Mouse (Mus musculus): ENCODE data around the gene Dnaja2.

Dnaja2 gene

GRCm38 (mm10) chr8:85502381-85502780, 52.8 kb downstream of the Dnaja2 start:
- DNase-seq (ENCODE audit: inconsistent age in 2 of 2, low spot score in 1 of 2) = no peak

- DNase-seq (ENCODE audit: inconsistent age in 2 of 2, low spot score in 1 of 2) = no peak
Measured at GRCm38 (mm10) chr8:85500955-85501685, 54.0 kb downstream of the Dnaja2 start.

GRCm38 (mm10) chr8:85500460-85500859, 54.7 kb downstream of the Dnaja2 start:
- no peak for DNase-seq (ENCODE audit: inconsistent age in 2 of 2, low spot score in 1 of 2)

GRCm38 (mm10) chr8:85498577-85498976, 56.6 kb downstream of the Dnaja2 start:
- no peak for DNase-seq (ENCODE audit: inconsistent age in 2 of 2, low spot score in 1 of 2)

GRCm38 (mm10) chr8:85496778-85497177, 58.4 kb downstream of the Dnaja2 start:
- no peak for DNase-seq (ENCODE audit: inconsistent age in 2 of 2, low spot score in 1 of 2)

GRCm38 (mm10) chr8:85496125-85496524, 59.0 kb downstream of the Dnaja2 start:
- no peak for DNase-seq (ENCODE audit: inconsistent age in 2 of 2, low spot score in 1 of 2)

GRCm38 (mm10) chr8:85492940-85493931, 61.9 kb downstream of the Dnaja2 start:
- DNase-seq (ENCODE audit: inconsistent age in 2 of 2, low spot score in 1 of 2) = peak; percentile 41 to 59

- peak; percentile 95 to 98 for DNase-seq (ENCODE audit: inconsistent age in 2 of 2, low spot score in 1 of 2)
Measured at GRCm38 (mm10) chr8:85492125-85492875, 62.8 kb downstream of the Dnaja2 start, which contains the start of gene Gpt2. Gene Gpt2, plus strand, starts transcription at chr8:85492576.

- no peak for DNase-seq (ENCODE audit: inconsistent age in 2 of 2, low spot score in 1 of 2)
Measured at GRCm38 (mm10) chr8:85489546-85489945, 65.6 kb downstream of the Dnaja2 start.

GRCm38 (mm10) chr8:85488631-85489030, 66.5 kb downstream of the Dnaja2 start:
- peak in 1 of 2 experiments; percentile 70 for DNase-seq (ENCODE audit: inconsistent age in 2 of 2, low spot score in 1 of 2)

- DNase-seq (ENCODE audit: inconsistent age in 2 of 2, low spot score in 1 of 2) = peak in 1 of 2 experiments; percentile 42
Measured at GRCm38 (mm10) chr8:85487906-85488620, 67.1 kb downstream of the Dnaja2 start.
